Mouse (Mus musculus) ES-E14 (cell line): ENCODE results near the gene Wdr31. TPM values are rescaled to one million over a fixed set of nuclear protein-coding genes. Genes with fewer than 3 reads are reported as not detected.

ENCODE experiments used
- DNase-seq: peaks from one replicate; pipeline ENCODE4 v3.0.0-alpha.2; 2013; ENCODE audit warnings: low read depth, low spot score
- H3K27ac ChIP-seq: 2 replicates; pipeline ENCODE4 v1.5.1; 2012; ENCODE audit warnings: low read depth, mild to moderate bottlenecking, low read length, moderate library complexity, mixed read lengths; ENCODE audit not compliant: poor library complexity, insufficient read depth, severe bottlenecking
- H3K36me3 ChIP-seq: 2 replicates; pipeline ENCODE4 v1.6.1; 2012; ENCODE audit warnings: mild to moderate bottlenecking, low read length, moderate library complexity, mixed read lengths; ENCODE audit not compliant: control insufficient read depth, poor library complexity, insufficient read depth, severe bottlenecking
- H3K4me1 ChIP-seq, 2 experiments: fragments of 150-350 bp in 1 of 2; sonication (generic) in 1 of 2; 2 replicates each; pipeline ENCODE4 v1.6.1; 2012; ENCODE audit warnings: low read length in 2 of 2, mild to moderate bottlenecking in 1 of 2, mixed read lengths in 1 of 2; ENCODE audit not compliant: control insufficient read depth in 2 of 2, insufficient read depth in 2 of 2, poor library complexity in 1 of 2
- H3K4me3 ChIP-seq, 2 experiments: fragments of 150-350 bp in 1 of 2; sonication (generic) in 1 of 2; 2 replicates each; pipeline ENCODE4 v1.5.1; 2012; ENCODE audit warnings: low read length in 2 of 2, low read depth in 1 of 2, mild to moderate bottlenecking in 1 of 2, mixed read lengths in 1 of 2; ENCODE audit not compliant: insufficient read depth in 1 of 2, poor library complexity in 1 of 2, severe bottlenecking in 1 of 2
- H3K9ac ChIP-seq: 2 replicates; pipeline ENCODE4 v1.6.1; 2012; ENCODE audit warnings: low read depth, mild to moderate bottlenecking, low read length, mixed read lengths; ENCODE audit not compliant: poor library complexity, insufficient read depth, severe bottlenecking
- H3K9me3 ChIP-seq: fragments of 150-350 bp; sonication (generic); 2 replicates; pipeline ENCODE4 v1.6.1; 2012; ENCODE audit warnings: low read depth, mild to moderate bottlenecking, low read length; ENCODE audit not compliant: control insufficient read depth, insufficient read depth
- CHD2 ChIP-seq: IDR thresholded peaks from 2 replicates; pipeline ENCODE4 v1.6.1; 2014; ENCODE audit warnings: mild to moderate bottlenecking, low read depth, low read length, inconsistent platforms
- HCFC1 ChIP-seq: IDR thresholded peaks from 2 replicates; pipeline ENCODE4 v1.6.1; 2012; ENCODE audit warnings: low read length, inconsistent platforms, borderline replicate concordance; ENCODE audit not compliant: insufficient read depth
- MAFK ChIP-seq: IDR thresholded peaks from 2 replicates; pipeline ENCODE4 v1.6.1; 2014; ENCODE audit warnings: mild to moderate bottlenecking, low read depth, low read length, inconsistent platforms; ENCODE audit not compliant: insufficient read depth
- ZC3H11A ChIP-seq: IDR thresholded peaks from 2 replicates; pipeline ENCODE4 v1.6.1; 2012; ENCODE audit warnings: low read depth, mild to moderate bottlenecking, inconsistent platforms, low read length, borderline replicate concordance
- ZNF384 ChIP-seq: IDR thresholded peaks from 2 replicates; pipeline ENCODE4 v1.6.1; 2012; ENCODE audit warnings: low read depth, low read length, inconsistent platforms
- in situ Hi-C, 2 experiments: fragments of 600-800 bp; cut with MboI; formaldehyde crosslinking; loops; one replicate each; pipeline ENCODE4 v1.15.1; 2025; ENCODE audit warnings: low sequenced_read_pairs in 2 of 2, inconsistent platforms in 1 of 2; ENCODE audit not compliant: unreplicated experiment in 2 of 2
- total RNA-seq: library from RNA; depleted of rRNA; stranded (reverse); fragments of 300-350 nt; gene quantifications from 2 replicates; pipeline ENCODE4 v1.2.3, GENCODE M21; 2012

Gene Wdr31
- total RNA-seq, 1 experiment: 9.3 TPM

- no peak for TF ChIP-seq ZNF384
- TF ChIP-seq MAFK: no peak
- no peak for TF ChIP-seq HCFC1
- no peak for TF ChIP-seq CHD2
- TF ChIP-seq ZC3H11A: no peak
- Histone ChIP-seq H3K27ac (no peak overlapping the region), H3K4me3 (no peak overlapping the region), H3K9ac (no peak overlapping the region), H3K9me3 (no peaks in the 10 kb centered on the region), H3K4me1 (peaks cover 0 to 2% of the 10 kb centered on the region in 2 experiments; a peak in 1 of 4 replicates), H3K36me3 (peaks cover 23% of the 10 kb centered on the region)
- in situ Hi-C loops: no loop called here
- DNase-seq: no peak
These were observed 11.6 kb downstream of the Wdr31 start for GRCm38 (mm10) chr4:62459081-62459480.

- no peak overlapping the region for H3K27ac ChIP-seq
- 0 out of 2 replicates have a peak, but pooled peaks cover 3% of the 10 kb centered on the region for H3K9me3 ChIP-seq
- TF ChIP-seq ZNF384 (no peak), ZC3H11A (no peak), HCFC1 (no peak), MAFK (no peak), CHD2 (no peak)
- peaks cover 23% of the 10 kb centered on the region; the same call in 1 of the 2 replicates for H3K36me3 ChIP-seq
- no peak overlapping the region for H3K9ac ChIP-seq
- in situ Hi-C loops: no loop called here
- DNase-seq: no peak
- H3K4me3 ChIP-seq: no peak overlapping the region
- H3K4me1 ChIP-seq: peaks cover 0 to 2% of the 10 kb centered on the region in 2 experiments; a peak in 1 of 4 replicates
These were observed 15.7 kb downstream of the Wdr31 start for GRCm38 (mm10) chr4:62454995-62455394.

DNA sequence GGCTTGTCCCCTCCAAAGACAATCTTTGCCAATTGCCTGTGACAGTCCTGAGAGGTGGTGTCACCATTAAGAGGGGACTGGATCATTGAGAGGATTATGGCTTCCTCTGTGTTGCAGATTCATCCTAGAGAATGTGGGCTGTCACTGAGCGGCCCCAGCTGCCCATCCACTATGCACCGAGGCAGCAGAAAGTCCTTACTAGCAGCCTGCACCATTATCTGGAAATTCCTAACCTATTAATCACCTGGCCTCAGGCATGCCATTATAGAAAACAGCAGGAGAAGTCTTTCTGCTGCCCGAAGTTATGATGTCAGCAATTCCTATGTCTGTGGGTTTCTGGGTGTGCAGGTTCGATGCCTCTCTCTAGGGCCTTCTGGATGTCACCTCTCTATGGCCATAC lies 29.7 kb downstream of the Wdr31 start:
- Histone ChIP-seq H3K36me3 (no peaks in the 10 kb centered on the region), H3K4me1 (no peaks in the 10 kb centered on the region), H3K27ac (no peak overlapping the region), H3K4me3 (no peak overlapping the region), H3K9me3 (peaks cover 8% of the 10 kb centered on the region), H3K9ac (no peak overlapping the region)
- no peak for DNase-seq
- in situ Hi-C loops: no loop called here
- TF ChIP-seq ZC3H11A: no peak
- no peak for TF ChIP-seq HCFC1
- no peak for TF ChIP-seq CHD2
- no peak for TF ChIP-seq MAFK
- no peak for TF ChIP-seq ZNF384

DNA sequence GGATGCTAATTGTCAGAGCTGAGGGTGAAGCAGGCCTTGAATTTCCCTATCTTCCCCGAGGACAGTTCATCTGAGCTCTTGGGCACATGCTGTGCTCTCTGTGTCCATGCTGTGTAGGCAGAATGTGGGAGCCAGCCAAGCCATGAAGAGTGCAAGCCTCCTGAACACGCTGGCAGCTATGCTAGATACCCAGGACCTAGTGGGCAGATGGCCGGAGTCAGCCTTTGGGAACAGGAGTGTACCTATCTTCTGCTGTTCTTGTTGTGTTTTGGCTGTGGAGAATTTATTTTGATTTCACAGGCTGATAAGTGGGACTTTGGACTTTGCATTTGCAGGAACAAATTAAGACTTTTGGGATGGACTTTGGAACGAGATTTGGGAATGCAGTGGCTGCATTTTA lies 30.2 kb downstream of the Wdr31 start:
- DNase-seq: no peak
- Histone ChIP-seq H3K9me3 (peaks cover 8% of the 10 kb centered on the region), H3K4me1 (no peaks in the 10 kb centered on the region), H3K36me3 (no peaks in the 10 kb centered on the region), H3K4me3 (no peak overlapping the region), H3K27ac (no peak overlapping the region), H3K9ac (no peak overlapping the region)
- in situ Hi-C loops: no loop called here
- TF ChIP-seq HCFC1 (no peak), ZNF384 (no peak), MAFK (no peak), ZC3H11A (no peak), CHD2 (no peak)

- Histone ChIP-seq H3K4me3 (no peak overlapping the region), H3K36me3 (no peaks in the 10 kb centered on the region), H3K9ac (no peak overlapping the region), H3K4me1 (no peaks in the 10 kb centered on the region), H3K9me3 (peaks cover 8% of the 10 kb centered on the region), H3K27ac (no peak overlapping the region)
- no peak for DNase-seq
- TF ChIP-seq ZNF384 (no peak), CHD2 (no peak), HCFC1 (no peak), ZC3H11A (no peak), MAFK (no peak)
- in situ Hi-C loops: no loop called here
These were observed 30.9 kb downstream of the Wdr31 start for GRCm38 (mm10) chr4:62439793-62440192.
